Mouse (Mus musculus) lung, postnatal 0 days (tissue): ENCODE measurements around the gene Hoga1.

Experiments
- CTCF ChIP-seq: IDR thresholded peaks from 2 replicates; pipeline ENCODE4 v1.5.1; 2016; ENCODE audit warnings: antibody characterized with exemption, mild to moderate bottlenecking
- EP300 ChIP-seq: IDR thresholded peaks from 2 replicates; pipeline ENCODE4 v1.6.1; 2016; ENCODE audit warnings: antibody characterized with exemption, mild to moderate bottlenecking, control low read depth

DNA sequence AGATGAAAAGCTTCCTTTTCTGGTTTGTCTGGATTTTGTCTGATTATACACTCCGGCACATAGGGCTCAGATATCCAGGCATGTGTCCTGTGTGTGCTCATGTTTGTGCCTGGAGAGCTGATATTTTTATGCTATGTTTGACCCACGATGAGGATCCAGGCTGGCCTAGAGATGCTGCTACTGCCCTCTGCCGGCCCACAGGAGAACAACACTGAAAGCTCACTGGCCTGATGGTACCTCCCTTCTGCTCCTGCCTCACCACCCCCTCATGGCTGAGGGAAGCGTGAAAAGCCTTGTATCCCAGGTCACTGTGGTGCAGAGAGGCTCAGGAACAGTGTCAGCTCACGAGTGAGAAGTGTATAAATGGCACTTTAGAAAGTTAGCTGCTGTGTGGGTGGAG lies 19.3 kb upstream of the Hoga1 start:
- TF ChIP-seq CTCF = peak; percentile 99
- no peak for TF ChIP-seq EP300
